Mouse (Mus musculus) embryonic facial prominence, embryonic 14.5 days (tissue): ENCODE measurements at regions not wholly inside any gene's neighbourhood (a gene's known extent, or its start where the extent isn't known, plus 50 kb on each side); places are given as distances from the start of the nearest gene placed in this dataset.
A peak's percentile ranks its signal among the peaks of the same experiment; 100 is the strongest.

Experiments
- ATAC-seq: fragments of 200-750 bp; cut with Nextera tagmentation; 2 replicates; pipeline ENCODE4 v1.8.0; 2017; ENCODE audit warnings: low read depth, moderate number of reproducible peaks, moderate TSS enrichment
- DNase-seq: peaks from one replicate; pipeline ENCODE4 v3.0.0-alpha.2; 2015; ENCODE audit warnings: low spot score
- H3K27ac ChIP-seq: fragments of 300-500 bp; sonication (generic); replicated peaks from 2 replicates; pipeline ENCODE4 v1.5.1; 2014; ENCODE audit warnings: low read depth, mild to moderate bottlenecking, low read length, moderate library complexity
- H3K27me3 ChIP-seq: fragments of 300-500 bp; sonication (generic); replicated peaks from 2 replicates; pipeline ENCODE4 v1.6.1; 2014; ENCODE audit warnings: low read length; ENCODE audit not compliant: control insufficient read depth, insufficient read depth
- H3K36me3 ChIP-seq: fragments of 300-500 bp; sonication (generic); 2 replicates; pipeline ENCODE4 v1.6.1; 2014; ENCODE audit warnings: low read length, mixed read lengths; ENCODE audit not compliant: control insufficient read depth, insufficient read depth
- H3K4me1 ChIP-seq: fragments of 300-500 bp; sonication (generic); 2 replicates; pipeline ENCODE4 v1.6.1; 2014; ENCODE audit warnings: antibody characterized with exemption, low read length; ENCODE audit not compliant: control insufficient read depth, insufficient read depth
- H3K4me2 ChIP-seq: fragments of 300-500 bp; sonication (generic); 2 replicates; pipeline ENCODE4 v1.6.1; 2014; ENCODE audit warnings: low read depth, mild to moderate bottlenecking, low read length, moderate library complexity, mixed read lengths
- H3K4me3 ChIP-seq: fragments of 300-500 bp; sonication (generic); 2 replicates; pipeline ENCODE4 v1.5.1; 2014; ENCODE audit warnings: low read depth, mild to moderate bottlenecking, low read length
- H3K9ac ChIP-seq: fragments of 300-500 bp; sonication (generic); 2 replicates; pipeline ENCODE4 v1.6.1; 2014; ENCODE audit warnings: low read depth, mild to moderate bottlenecking, low read length, moderate library complexity, mixed read lengths
- H3K9me3 ChIP-seq: fragments of 300-500 bp; sonication (generic); 2 replicates; pipeline ENCODE4 v1.6.1; 2016; ENCODE audit warnings: low read length; ENCODE audit not compliant: control insufficient read depth
- WGBS: fragments of 180-500 bp; shearing (Covaris S2); extraction: QIAGEN DNeasy Blood & Tissue Kit; methylation state at CpG from one replicate; pipeline ENCODE4 v1.1.7; 2014; 5-methylcytosine and 5-hydroxymethylcytosine counted together

GRCm38 (mm10) chr3:140566996-140567517 is 645.1 kb downstream of the Pdha2 start:
- H3K27me3 ChIP-seq, result no peaks in the 10 kb centered on the region
- no peaks in the 10 kb centered on the region for H3K9me3 ChIP-seq
- DNase-seq (no peak), ATAC-seq (no peak)
- H3K4me3 ChIP-seq, result no peak overlapping the region
- H3K27ac ChIP-seq, result no peak overlapping the region
- H3K36me3 ChIP-seq, result no peaks in the 10 kb centered on the region
- no peak overlapping the region for H3K9ac ChIP-seq
- no peaks in the 10 kb centered on the region for H3K4me1 ChIP-seq
- no peak overlapping the region for H3K4me2 ChIP-seq
- 84% methylated on average over 4 of the region's 4 CpGs for WGBS

- Histone ChIP-seq H3K4me2 (no peak overlapping the region), H3K4me1 (no peaks in the 10 kb centered on the region), H3K36me3 (no peaks in the 10 kb centered on the region), H3K27me3 (no peaks in the 10 kb centered on the region), H3K27ac (no peak overlapping the region), H3K9ac (no peak overlapping the region), H3K4me3 (no peak overlapping the region), H3K9me3 (no peaks in the 10 kb centered on the region)
- ATAC-seq, result no peak
- 65% methylated on average over 3 of the region's 3 CpGs for WGBS
- no peak for DNase-seq
Observed at GRCm38 (mm10) chr3:140554736-140555135, 657.4 kb downstream of the Pdha2 start.

GRCm38 (mm10) chr3:140548483-140548882 is 663.7 kb downstream of the Pdha2 start:
- Histone ChIP-seq H3K36me3 (no peaks in the 10 kb centered on the region), H3K4me2 (no peak overlapping the region), H3K27ac (no peak overlapping the region), H3K9ac (no peak overlapping the region), H3K9me3 (no peaks in the 10 kb centered on the region), H3K4me1 (no peaks in the 10 kb centered on the region), H3K4me3 (no peak overlapping the region), H3K27me3 (no peaks in the 10 kb centered on the region)
- ATAC-seq, result no peak
- WGBS, result 72% methylated on average over 3 of the region's 3 CpGs
- DNase-seq, result no peak

GRCm38 (mm10) chr3:140531747-140532502 is 680.2 kb downstream of the Pdha2 start:
- Histone ChIP-seq H3K27ac (no peak overlapping the region), H3K4me3 (no peak overlapping the region), H3K9ac (no peak overlapping the region), H3K4me2 (no peak overlapping the region), H3K9me3 (no peaks in the 10 kb centered on the region), H3K4me1 (no peaks in the 10 kb centered on the region), H3K27me3 (no peaks in the 10 kb centered on the region), H3K36me3 (no peaks in the 10 kb centered on the region)
- no peak for ATAC-seq
- 79% methylated on average over 6 of the region's 6 CpGs for WGBS
- no peak for DNase-seq

- Histone ChIP-seq H3K27ac (no peak overlapping the region), H3K9ac (no peak overlapping the region), H3K4me3 (no peak overlapping the region), H3K4me1 (no peaks in the 10 kb centered on the region), H3K4me2 (no peak overlapping the region), H3K36me3 (no peaks in the 10 kb centered on the region), H3K9me3 (no peaks in the 10 kb centered on the region), H3K27me3 (no peaks in the 10 kb centered on the region)
- ATAC-seq (no peak), DNase-seq (no peak)
Observed at GRCm38 (mm10) chr3:140521653-140522278, 690.4 kb downstream of the Pdha2 start.

GRCm38 (mm10) chr3:140510835-140511234 is 701.3 kb downstream of the Pdha2 start:
- Histone ChIP-seq H3K9ac (no peak overlapping the region), H3K4me1 (no peaks in the 10 kb centered on the region), H3K4me3 (no peak overlapping the region), H3K4me2 (no peak overlapping the region), H3K27me3 (no peaks in the 10 kb centered on the region), H3K9me3 (no peaks in the 10 kb centered on the region), H3K36me3 (no peaks in the 10 kb centered on the region), H3K27ac (no peak overlapping the region)
- ATAC-seq (no peak), DNase-seq (no peak)

- ATAC-seq (no peak), DNase-seq (no peak)
Observed at GRCm38 (mm10) chr3:140510094-140510493, 702.1 kb downstream of the Pdha2 start.

GRCm38 (mm10) chr3:140494134-140494533 is 718.0 kb downstream of the Pdha2 start:
- WGBS, result 58% methylated on average over 1 of the region's 1 CpGs
- ATAC-seq, result no peak
- peak; percentile 32 for DNase-seq
- Histone ChIP-seq H3K4me3 (no peak overlapping the region), H3K36me3 (no peaks in the 10 kb centered on the region), H3K27me3 (no peaks in the 10 kb centered on the region), H3K9ac (no peak overlapping the region), H3K27ac (no peak overlapping the region), H3K4me1 (no peaks in the 10 kb centered on the region), H3K4me2 (no peak overlapping the region), H3K9me3 (no peaks in the 10 kb centered on the region)

More at GRCm38 (mm10) chr3:140510094-140510493, 702.1 kb downstream of the Pdha2 start:
- Histone ChIP-seq H3K36me3 (no peaks in the 10 kb centered on the region), H3K27me3 (no peaks in the 10 kb centered on the region), H3K9me3 (no peaks in the 10 kb centered on the region), H3K4me2 (no peak overlapping the region), H3K4me3 (no peak overlapping the region), H3K9ac (no peak overlapping the region), H3K4me1 (no peaks in the 10 kb centered on the region), H3K27ac (no peak overlapping the region)
- 63% methylated on average over 2 of the region's 2 CpGs for WGBS
